9 mouse cellular contexts compared by ENCODE assay signal in the genomic region with DNA sequence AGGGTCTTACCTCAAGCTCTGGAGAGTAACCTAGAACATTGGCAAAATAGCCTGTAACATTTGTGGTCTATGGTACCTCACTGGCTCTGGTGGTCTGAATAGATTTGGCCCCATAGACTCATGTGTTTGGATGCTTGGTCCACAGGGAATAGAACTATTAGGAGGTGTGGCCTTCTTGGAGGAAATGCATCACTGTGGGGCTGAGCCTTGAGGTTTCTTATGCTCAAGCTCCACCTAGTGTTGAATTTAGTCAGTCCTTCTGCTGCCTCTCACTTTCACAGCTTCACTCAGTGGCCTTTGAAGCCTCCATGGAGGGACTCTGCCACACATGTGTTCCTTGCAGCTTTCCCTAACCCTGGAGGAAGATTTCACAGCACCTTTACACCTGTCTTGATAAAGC.
A peak's percentile ranks its signal among the peaks of the same experiment; 100 is the strongest.
DNase-seq lines count a peak whose midpoint lies in the region; ATAC-seq and TF ChIP-seq lines count a peak whose summit lies in the region.
"Had no signal": no experiment of that assay in that cellular context is flagged by ENCODE, and none has a peak within 500 bp of the region (broad histone marks: within the 10 kb centered on the region; RNA-seq: fewer than 3 reads in every experiment).

No protein-coding gene starts in this region.

- H3K4me1 ChIP-seq in embryonic facial prominence, embryonic 14.5 days (ENCODE audit: control insufficient read depth, insufficient read depth, low read length), result no peaks in the 10 kb centered on the region
- H3K4me1 ChIP-seq: liver, embryonic 15.5 days had no signal

- H3K27ac ChIP-seq in layer of hippocampus, adult 2 months, result no peak overlapping the region
- H3K27ac ChIP-seq in embryonic facial prominence, embryonic 14.5 days (replicated peaks; ENCODE audit: low read depth, low read length), result no peak overlapping the region
- H3K27ac ChIP-seq: liver, embryonic 15.5 days had no signal

- H3K4me2 ChIP-seq in embryonic facial prominence, embryonic 14.5 days (ENCODE audit: low read depth, low read length), result no peak overlapping the region
- H3K4me2 ChIP-seq: liver, embryonic 15.5 days had no signal

- H3K9ac ChIP-seq in embryonic facial prominence, embryonic 14.5 days (ENCODE audit: low read depth, low read length), result no peak overlapping the region
- H3K9ac ChIP-seq: liver, embryonic 15.5 days had no signal

- no peaks in the 10 kb centered on the region for H3K9me3 ChIP-seq in embryonic facial prominence, embryonic 14.5 days (ENCODE audit: control insufficient read depth, low read length)
- H3K9me3 ChIP-seq: liver, embryonic 15.5 days had no signal

- TF ChIP-seq CTCF in layer of hippocampus, adult 2 months (conservative IDR thresholded peaks at IDR 0.05), result peak; percentile 55

- DNase-seq in layer of hippocampus, adult 2 months (ENCODE audit: low spot score in 2 of 2), result no peak
- no peak for DNase-seq in layer of hippocampus, postnatal 10 days (ENCODE audit: low spot score in 2 of 2)
- peak; percentile 65 for DNase-seq in ES-CJ7 (ENCODE audit: low read depth, low spot score)
- peak; percentile 22 for DNase-seq in embryonic facial prominence, embryonic 14.5 days (ENCODE audit: low spot score)
- DNase-seq in cerebellum, postnatal 4 days (ENCODE audit: low spot score in 2 of 2), result no peak
- no peak for DNase-seq in frontal cortex, postnatal 10 days (ENCODE audit: low spot score in 2 of 2)
- no peak for DNase-seq in left cerebral cortex, adult 9 months (ENCODE audit: low spot score in 2 of 2)

- ATAC-seq in embryonic facial prominence, embryonic 14.5 days (ENCODE audit: low read depth), result no peak
- ATAC-seq in megakaryocyte, adult 5-6 weeks (ENCODE audit: poor library complexity, severe bottlenecking), result peak; percentile 92

- H3K27me3 ChIP-seq in embryonic facial prominence, embryonic 14.5 days (replicated peaks; ENCODE audit: control insufficient read depth, insufficient read depth, low read length), result no peaks in the 10 kb centered on the region
- H3K27me3 ChIP-seq: liver, embryonic 15.5 days had no signal

- H3K36me3 ChIP-seq in embryonic facial prominence, embryonic 14.5 days (ENCODE audit: control insufficient read depth, insufficient read depth, low read length), result no peaks in the 10 kb centered on the region
- H3K36me3 ChIP-seq: liver, embryonic 15.5 days had no signal

- H3K4me3 ChIP-seq in layer of hippocampus, adult 2 months, result no peak overlapping the region
- no peak overlapping the region for H3K4me3 ChIP-seq in embryonic facial prominence, embryonic 14.5 days (ENCODE audit: low read depth, low read length)
- H3K4me3 ChIP-seq: liver, embryonic 15.5 days had no signal

Comparison
In these comparisons a context has a peak if more than half of its experiments do, and no peak if none do; other contexts are left out.
1. DNase-seq: peak in ES-CJ7 (single experiment) and embryonic facial prominence, embryonic 14.5 days (single experiment); none in layer of hippocampus, adult 2 months (0 of 2), layer of hippocampus, postnatal 10 days (0 of 2), cerebellum, postnatal 4 days (0 of 2), frontal cortex, postnatal 10 days (0 of 2) and left cerebral cortex, adult 9 months (0 of 2).